Mouse (Mus musculus): ENCODE results near the gene Klrc2. TPM values are rescaled to one million over a fixed set of nuclear protein-coding genes. Genes with fewer than 3 reads are reported as not detected.

The Klrc2 gene
- polyA plus RNA-seq, 1 experiment, result not detected

DNA sequence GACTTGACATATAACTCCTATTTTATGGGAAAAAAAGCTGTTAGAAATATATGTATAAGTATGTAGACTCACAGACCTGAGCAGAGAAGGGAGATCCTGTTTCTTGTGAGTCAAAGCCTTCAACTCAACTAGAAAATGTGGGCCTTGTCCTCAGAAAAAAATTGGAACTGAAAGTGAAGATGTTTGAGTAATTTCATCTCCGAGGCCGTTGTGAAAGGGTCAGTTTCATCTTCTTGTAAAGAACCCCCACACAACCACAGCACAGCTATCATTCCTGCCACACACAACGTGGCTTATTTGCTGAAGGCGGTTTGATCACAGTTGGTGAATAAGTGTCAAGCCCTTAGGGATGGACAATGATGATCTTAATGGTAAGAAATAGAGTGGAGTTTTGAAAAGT, 36.8 kb downstream of the Klrc2 start, which contains the start of gene Klrk1:
Gene Klrk1 (minus strand): TSS at position 130 of the 400 bp plus-strand sequence.
- no peaks in the 10 kb centered on the region for H3K36me3 ChIP-seq (ENCODE audit: control insufficient read depth, insufficient read depth, low read length)
- no peak for TF ChIP-seq CTCF (IDR thresholded peaks at IDR 0.05; ENCODE audit: extremely low read depth, insufficient read length, insufficient replicate concordance, low read depth, low read length)
- TF ChIP-seq POLR2A (IDR thresholded peaks at IDR 0.05; ENCODE audit: low read depth, low read length), result no peak
- H3K4me1 ChIP-seq (ENCODE audit: control insufficient read depth, insufficient read depth, insufficient read length, low read length), result no peaks in the 10 kb centered on the region
- no peak within 1 kb of the TSS for H3K4me3 ChIP-seq (ENCODE audit: low read depth, low read length)
- 75% methylated on average over 4 of the region's 4 CpGs for WGBS
- no peak within 1 kb of the TSS for H3K27ac ChIP-seq (ENCODE audit: insufficient read depth, low read depth, low read length)
- H3K27me3 ChIP-seq (ENCODE audit: control insufficient read depth, insufficient read depth, low read length), result no peaks in the 10 kb centered on the region

DNA sequence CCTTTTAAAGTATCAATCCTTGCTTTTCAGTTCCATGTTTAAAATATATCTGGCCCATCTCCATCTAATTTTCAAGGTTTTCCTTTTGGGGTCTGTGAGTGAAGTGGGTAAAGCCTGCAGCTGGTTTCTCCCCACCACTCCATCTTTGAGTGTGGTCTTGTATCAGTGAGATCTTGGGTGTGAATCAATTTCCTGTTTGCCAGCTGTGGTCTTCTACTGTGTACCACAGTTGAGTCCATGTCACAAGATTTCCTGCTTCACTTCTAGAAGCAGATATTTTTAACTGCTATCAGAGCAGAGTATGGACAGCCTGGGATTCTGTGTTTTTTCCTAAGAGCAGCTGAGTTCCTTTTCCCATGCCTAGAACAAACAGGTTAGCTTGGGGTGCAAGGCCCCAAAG, 52.1 kb downstream of the Klrc2 start:
- no peaks in the 10 kb centered on the region for H3K27me3 ChIP-seq (ENCODE audit: control insufficient read depth, insufficient read depth, low read length)
- TF ChIP-seq CTCF (IDR thresholded peaks at IDR 0.05; ENCODE audit: extremely low read depth, insufficient read length, insufficient replicate concordance, low read depth, low read length) (no peak), POLR2A (IDR thresholded peaks at IDR 0.05; ENCODE audit: low read depth, low read length) (no peak)
- no peaks in the 10 kb centered on the region for H3K4me1 ChIP-seq (ENCODE audit: control insufficient read depth, insufficient read depth, insufficient read length, low read length)
- H3K4me3 ChIP-seq (ENCODE audit: low read depth, low read length), result no peak overlapping the region
- H3K27ac ChIP-seq (ENCODE audit: insufficient read depth, low read depth, low read length), result no peak overlapping the region
- no peaks in the 10 kb centered on the region for H3K36me3 ChIP-seq (ENCODE audit: control insufficient read depth, insufficient read depth, low read length)

Other genes with a start within 250 kb of the Klrc2 start
- gene Clec1a, start 208.7 kb downstream of the Klrc2 start, polyA plus RNA-seq (2012; rRNA removed), result 0.24 and 0.25 TPM in 2 replicates
- not detected in 2 replicates for gene Olr1, start 153.5 kb downstream of the Klrc2 start, polyA plus RNA-seq (2012; rRNA removed)
- gene Tmem52b, start 148.1 kb downstream of the Klrc2 start, polyA plus RNA-seq (2012; rRNA removed), result not detected in 2 replicates
- gene Gabarapl1, start 127.5 kb downstream of the Klrc2 start, polyA plus RNA-seq (2012; rRNA removed), result 6.7 and 13.5 TPM in 2 replicates
- gene Klre1, start 82.8 kb downstream of the Klrc2 start, polyA plus RNA-seq (2012; rRNA removed), result 0.09 TPM in 1 of 2 replicates, not detected in the other
- 0.23 TPM in 1 of 2 replicates, not detected in the other for gene Klrd1, start 68.9 kb downstream of the Klrc2 start, polyA plus RNA-seq (2012; rRNA removed)
- not detected in 2 replicates for gene Klrk1, start 36.8 kb downstream of the Klrc2 start, polyA plus RNA-seq (2012; rRNA removed)
- gene Klrc3, start 17.4 kb downstream of the Klrc2 start, polyA plus RNA-seq (2012; rRNA removed), result not detected in 2 replicates
- gene Klrc1, start 18.3 kb upstream of the Klrc2 start, polyA plus RNA-seq (2012; rRNA removed), result not detected in 2 replicates
- gene Klri1, start 56.4 kb upstream of the Klrc2 start, polyA plus RNA-seq (2012; rRNA removed), result not detected in 2 replicates
- not detected in 2 replicates for gene Klri2, start 79.8 kb upstream of the Klrc2 start, polyA plus RNA-seq (2012; rRNA removed)
- gene Gm156, start 123.6 kb upstream of the Klrc2 start, polyA plus RNA-seq (2012; rRNA removed), result not detected in 2 replicates
- gene Gm17631, start 202.0 kb upstream of the Klrc2 start, polyA plus RNA-seq (2012; rRNA removed), result not detected in 2 replicates
- gene Klra17, start 216.0 kb upstream of the Klrc2 start, polyA plus RNA-seq (2012; rRNA removed), result 0.10 and 0.15 TPM in 2 replicates

Data from small intestine, adult 2 months (tissue).